Mouse (Mus musculus) E14TG2a.4 (cell line): ENCODE data around the gene Edem1.

Source experiments
- H3K27me3 ChIP-seq: 2 replicates; pipeline ENCODE4 v1.6.1; 2014; ENCODE audit warnings: low read length, control low read depth; ENCODE audit not compliant: insufficient read depth
- H3K36me3 ChIP-seq: 2 replicates; pipeline ENCODE4 v1.6.1; 2014; ENCODE audit warnings: low read length, control low read depth; ENCODE audit not compliant: insufficient read depth
- H3K4me1 ChIP-seq: replicated peaks from 2 replicates; pipeline ENCODE4 v1.6.1; 2014; ENCODE audit warnings: low read depth, low read length, control low read depth
- H3K4me3 ChIP-seq: replicated peaks from 2 replicates; pipeline ENCODE4 v1.5.1; 2014; ENCODE audit warnings: mild to moderate bottlenecking, low read length
- H3K9me3 ChIP-seq: 2 replicates; pipeline ENCODE4 v1.6.1; 2014; ENCODE audit warnings: low read length, control low read depth
- CTCF ChIP-seq: conservative IDR thresholded peaks from 2 replicates; pipeline ENCODE4 v1.5.1; 2014; ENCODE audit warnings: low read length
- NANOG ChIP-seq: IDR thresholded peaks from 2 replicates; pipeline ENCODE4 v1.6.1; 2014; ENCODE audit warnings: borderline replicate concordance, low read length, mixed read lengths
- POU5F1 ChIP-seq: IDR thresholded peaks from 2 replicates; pipeline ENCODE4 v1.6.1; 2014; ENCODE audit warnings: low read length, borderline replicate concordance

Edem1 gene

GRCm38 (mm10) chr6:108895129-108895528 lies 66.7 kb downstream of the Edem1 start:
- H3K4me1 ChIP-seq = no peaks in the 10 kb centered on the region
- TF ChIP-seq NANOG = no peak
- no peak for TF ChIP-seq CTCF
- no peak for TF ChIP-seq POU5F1

GRCm38 (mm10) chr6:108895976-108896375 lies 67.5 kb downstream of the Edem1 start:
- no peak for TF ChIP-seq POU5F1
- H3K4me1 ChIP-seq = no peaks in the 10 kb centered on the region
- no peaks in the 10 kb centered on the region for H3K36me3 ChIP-seq
- H3K9me3 ChIP-seq = peaks cover 4% of the 10 kb centered on the region
- H3K27me3 ChIP-seq = peaks cover 5% of the 10 kb centered on the region; the same call in 1 of the 2 replicates
- H3K4me3 ChIP-seq = no peak overlapping the region

More at GRCm38 (mm10) chr6:108895129-108895528, 66.7 kb downstream of the Edem1 start:
- H3K4me3 ChIP-seq = no peak overlapping the region
- no peaks in the 10 kb centered on the region for H3K9me3 ChIP-seq
- H3K36me3 ChIP-seq = no peaks in the 10 kb centered on the region
- peaks cover 5% of the 10 kb centered on the region; the same call in 1 of the 2 replicates for H3K27me3 ChIP-seq

DNA sequence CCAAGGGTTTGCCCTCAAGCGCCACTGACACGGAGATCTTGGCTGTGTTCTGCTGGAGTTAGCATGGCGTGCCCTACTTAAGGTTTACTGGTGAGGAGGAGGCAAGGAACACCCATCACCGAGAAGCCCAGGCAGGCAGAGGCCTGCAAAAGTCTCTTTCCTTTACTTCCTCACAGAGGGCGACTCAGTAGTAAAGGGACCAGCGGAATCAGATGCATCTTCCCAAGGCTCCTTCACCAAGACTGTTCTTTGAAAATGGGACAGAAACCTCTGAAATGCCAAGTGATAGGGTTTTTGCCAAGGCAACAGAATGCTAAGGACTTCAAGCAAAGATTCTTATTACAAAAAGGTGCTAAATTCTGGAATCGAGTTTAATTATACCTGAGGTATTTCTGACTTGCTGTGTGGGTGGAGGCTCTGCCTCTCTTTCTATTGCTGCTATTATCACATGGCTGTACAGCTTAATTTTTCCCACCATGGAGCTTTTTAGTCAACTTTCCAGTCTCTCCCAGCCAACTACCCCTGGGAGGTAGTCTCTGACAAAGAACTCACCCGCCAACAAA lies 68.2 kb downstream of the Edem1 start:
- H3K4me1 ChIP-seq = no peaks in the 10 kb centered on the region
- no peak for TF ChIP-seq CTCF
- TF ChIP-seq POU5F1 = no peak
- TF ChIP-seq NANOG = no peak
- H3K4me3 ChIP-seq = no peak overlapping the region
- peaks cover 4% of the 10 kb centered on the region for H3K9me3 ChIP-seq
- no peaks in the 10 kb centered on the region for H3K36me3 ChIP-seq
- peaks cover 5% of the 10 kb centered on the region; the same call in 1 of the 2 replicates for H3K27me3 ChIP-seq

GRCm38 (mm10) chr6:108899231-108899630 lies 70.8 kb downstream of the Edem1 start:
- Histone ChIP-seq H3K27me3 (peaks cover 5% of the 10 kb centered on the region; the same call in 1 of the 2 replicates), H3K9me3 (peaks cover 4% of the 10 kb centered on the region), H3K36me3 (no peaks in the 10 kb centered on the region), H3K4me1 (no peaks in the 10 kb centered on the region), H3K4me3 (no peak overlapping the region)
- TF ChIP-seq CTCF = no peak
- no peak for TF ChIP-seq NANOG
- no peak for TF ChIP-seq POU5F1

GRCm38 (mm10) chr6:108902124-108902523 lies 73.7 kb downstream of the Edem1 start:
- no peaks in the 10 kb centered on the region for H3K4me1 ChIP-seq
- TF ChIP-seq NANOG (no peak), CTCF (no peak), POU5F1 (no peak)
- no peaks in the 10 kb centered on the region for H3K27me3 ChIP-seq
- no peak overlapping the region for H3K4me3 ChIP-seq
- H3K9me3 ChIP-seq = peaks cover 4% of the 10 kb centered on the region
- no peaks in the 10 kb centered on the region for H3K36me3 ChIP-seq

GRCm38 (mm10) chr6:108903280-108903679 lies 74.8 kb downstream of the Edem1 start:
- TF ChIP-seq CTCF (no peak), NANOG (no peak), POU5F1 (no peak)
- H3K36me3 ChIP-seq = no peaks in the 10 kb centered on the region
- peaks cover 4% of the 10 kb centered on the region for H3K9me3 ChIP-seq
- H3K27me3 ChIP-seq = no peaks in the 10 kb centered on the region
- no peaks in the 10 kb centered on the region for H3K4me1 ChIP-seq
- H3K4me3 ChIP-seq = no peak overlapping the region

DNA sequence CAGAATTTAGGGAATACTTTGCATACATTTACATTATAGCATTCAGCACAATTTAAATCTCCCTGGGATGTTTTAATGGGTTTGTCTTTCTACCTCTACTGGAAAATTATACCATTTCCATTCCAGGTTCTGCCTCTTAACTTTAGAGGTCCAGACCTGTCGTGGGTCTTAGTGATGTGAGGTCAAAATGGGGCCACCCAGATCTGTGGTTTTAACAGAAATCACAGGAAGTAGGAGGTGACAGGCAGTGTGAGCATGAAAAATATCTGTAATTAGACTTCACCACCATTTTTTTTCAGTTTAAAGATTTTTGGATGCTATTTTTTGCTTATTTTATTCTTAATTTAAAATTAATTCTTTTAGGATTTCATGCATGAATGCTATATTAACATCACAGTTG lies 78.1 kb downstream of the Edem1 start:
- Histone ChIP-seq H3K4me3 (no peak overlapping the region), H3K4me1 (0 out of 2 replicates have a peak, but pooled peaks cover 3% of the 10 kb centered on the region), H3K36me3 (no peaks in the 10 kb centered on the region), H3K9me3 (no peaks in the 10 kb centered on the region), H3K27me3 (no peaks in the 10 kb centered on the region)
- TF ChIP-seq POU5F1 (no peak), CTCF (no peak), NANOG (no peak)
